Mouse (Mus musculus): ENCODE measurements around the gene Ahnak. TPM values are rescaled to one million over a fixed set of nuclear protein-coding genes. Genes with fewer than 3 reads are reported as not detected.
"Not testable (repeated sequence)": the region's sequence is repeated elsewhere in the genome, so short reads cannot be mapped to it uniquely, and the experiment has no call there.

Gene Ahnak
- polyA plus RNA-seq, 1 experiment from 2014 or later: 103 TPM

GRCm38 (mm10) chr19:9122390-9122789, 133.3 kb downstream of the Ahnak start:
- TF ChIP-seq EP300 (optimal IDR thresholded peaks at IDR 0.05): no peak
- no peak for TF ChIP-seq CTCF (IDR thresholded peaks at IDR 0.05; ENCODE audit: low read depth)
- no peak overlapping the region for H3K4me3 ChIP-seq (ENCODE audit: low read depth, low read length)
- no peaks in the 10 kb centered on the region for H3K27me3 ChIP-seq (ENCODE audit: control insufficient read depth, insufficient read depth, low read length)
- no peak overlapping the region for H3K27ac ChIP-seq (replicated peaks)
- H3K9ac ChIP-seq (ENCODE audit: low read length): no peak overlapping the region
- ATAC-seq (ENCODE audit: low FRiP score, low TSS enrichment) (no peak), DNase-seq (ENCODE audit: low spot score) (no peak)
- no peak overlapping the region for H3K4me2 ChIP-seq (replicated peaks; ENCODE audit: low read depth)
- no peaks in the 10 kb centered on the region for H3K36me3 ChIP-seq (ENCODE audit: control insufficient read depth, insufficient read depth, low read length)
- no peaks in the 10 kb centered on the region for H3K9me3 ChIP-seq (ENCODE audit: control insufficient read depth, low read length)
- WGBS: 88% methylated on average over 1 of the region's 1 CpGs
- H3K4me1 ChIP-seq (replicated peaks; ENCODE audit: control insufficient read depth, insufficient read depth): no peaks in the 10 kb centered on the region

GRCm38 (mm10) chr19:9123986-9124385, 134.9 kb downstream of the Ahnak start:
- H3K27ac ChIP-seq (replicated peaks); DNase-seq (ENCODE audit: low spot score); H3K9me3 ChIP-seq (ENCODE audit: control insufficient read depth, low read length); ATAC-seq (ENCODE audit: low FRiP score, low TSS enrichment); H3K36me3 ChIP-seq (ENCODE audit: control insufficient read depth, insufficient read depth, low read length); H3K9ac ChIP-seq (ENCODE audit: low read length); H3K27me3 ChIP-seq (ENCODE audit: control insufficient read depth, insufficient read depth, low read length); H3K4me2 ChIP-seq (replicated peaks; ENCODE audit: low read depth); H3K4me1 ChIP-seq (replicated peaks; ENCODE audit: control insufficient read depth, insufficient read depth); H3K4me3 ChIP-seq (ENCODE audit: low read depth, low read length): not testable (repeated sequence)
- 93% methylated on average over 2 of the region's 2 CpGs for WGBS

Other genes with a start within 250 kb of the Ahnak start
- gene 1700092M07Rik, start 248.6 kb upstream of the Ahnak start, polyA plus RNA-seq (2015; fragmentation: Nextera tagmentation; extraction: Ambion mirVana): 0.59 and 0.62 TPM in 2 replicates
- gene Stx5a, start 247.9 kb upstream of the Ahnak start, polyA plus RNA-seq (2015; fragmentation: Nextera tagmentation; extraction: Ambion mirVana): 81.9 and 82.2 TPM in 2 replicates
- gene Nxf1, start 232.2 kb upstream of the Ahnak start, polyA plus RNA-seq (2015; fragmentation: Nextera tagmentation; extraction: Ambion mirVana): 57.5 and 61.6 TPM in 2 replicates
- gene Tmem223, start 218.3 kb upstream of the Ahnak start, polyA plus RNA-seq (2015; fragmentation: Nextera tagmentation; extraction: Ambion mirVana): 114 and 117 TPM in 2 replicates
- gene Tmem179b, start 214.8 kb upstream of the Ahnak start, polyA plus RNA-seq (2015; fragmentation: Nextera tagmentation; extraction: Ambion mirVana): 95.2 and 98.4 TPM in 2 replicates
- gene Taf6l, start 202.9 kb upstream of the Ahnak start, polyA plus RNA-seq (2015; fragmentation: Nextera tagmentation; extraction: Ambion mirVana): 9.7 and 10.5 TPM in 2 replicates
- gene Polr2g, start 190.7 kb upstream of the Ahnak start, polyA plus RNA-seq (2015; fragmentation: Nextera tagmentation; extraction: Ambion mirVana): 103 and 108 TPM in 2 replicates
- 2.3 TPM in 2 replicates for gene Zbtb3, start 186.7 kb upstream of the Ahnak start, polyA plus RNA-seq (2015; fragmentation: Nextera tagmentation; extraction: Ambion mirVana)
- gene Ttc9c, start 170.0 kb upstream of the Ahnak start, polyA plus RNA-seq (2015; fragmentation: Nextera tagmentation; extraction: Ambion mirVana): 20.8 and 23.1 TPM in 2 replicates
- gene Hnrnpul2, start 169.3 kb upstream of the Ahnak start, polyA plus RNA-seq (2015; fragmentation: Nextera tagmentation; extraction: Ambion mirVana): 3.6 and 3.9 TPM in 2 replicates
- not detected in 2 replicates for gene AC129217.1, start 159.5 kb upstream of the Ahnak start, polyA plus RNA-seq (2015; fragmentation: Nextera tagmentation; extraction: Ambion mirVana)
- 75.9 and 79.4 TPM in 2 replicates for gene Bscl2, start 151.8 kb upstream of the Ahnak start, polyA plus RNA-seq (2015; fragmentation: Nextera tagmentation; extraction: Ambion mirVana)
- 7.7 and 8.6 TPM in 2 replicates for gene Gng3, start 150.1 kb upstream of the Ahnak start, polyA plus RNA-seq (2015; fragmentation: Nextera tagmentation; extraction: Ambion mirVana)
- gene Lrrn4cl, start 138.5 kb upstream of the Ahnak start, polyA plus RNA-seq (2015; fragmentation: Nextera tagmentation; extraction: Ambion mirVana): 2.3 and 2.6 TPM in 2 replicates
- 195 TPM in 2 replicates for gene Ubxn1, start 117.8 kb upstream of the Ahnak start, polyA plus RNA-seq (2015; fragmentation: Nextera tagmentation; extraction: Ambion mirVana)
- gene Uqcc3, start 108.4 kb upstream of the Ahnak start, polyA plus RNA-seq (2015; fragmentation: Nextera tagmentation; extraction: Ambion mirVana): 81.2 and 85.2 TPM in 2 replicates
- gene Lbhd1, start 105.6 kb upstream of the Ahnak start, polyA plus RNA-seq (2015; fragmentation: Nextera tagmentation; extraction: Ambion mirVana): 47.2 and 47.8 TPM in 2 replicates
- gene Gm49403, start 105.4 kb upstream of the Ahnak start, polyA plus RNA-seq (2015; fragmentation: Nextera tagmentation; extraction: Ambion mirVana): not detected in 2 replicates
- gene 1810009A15Rik, start 100.4 kb upstream of the Ahnak start, polyA plus RNA-seq (2015; fragmentation: Nextera tagmentation; extraction: Ambion mirVana): 48.2 and 49.9 TPM in 2 replicates
- gene Gm49416, start 100.4 kb upstream of the Ahnak start, polyA plus RNA-seq (2015; fragmentation: Nextera tagmentation; extraction: Ambion mirVana): not detected in 2 replicates
- 19.1 and 19.5 TPM in 2 replicates for gene Ints5, start 96.3 kb upstream of the Ahnak start, polyA plus RNA-seq (2015; fragmentation: Nextera tagmentation; extraction: Ambion mirVana)
- 32.3 and 33.3 TPM in 2 replicates for gene Ganab, start 91.2 kb upstream of the Ahnak start, polyA plus RNA-seq (2015; fragmentation: Nextera tagmentation; extraction: Ambion mirVana)
- gene B3gat3, start 68.9 kb upstream of the Ahnak start, polyA plus RNA-seq (2015; fragmentation: Nextera tagmentation; extraction: Ambion mirVana): 24.7 and 26.1 TPM in 2 replicates
- gene Rom1, start 59.9 kb upstream of the Ahnak start, polyA plus RNA-seq (2015; fragmentation: Nextera tagmentation; extraction: Ambion mirVana): 3.0 and 3.6 TPM in 2 replicates
- gene Eml3, start 59.7 kb upstream of the Ahnak start, polyA plus RNA-seq (2015; fragmentation: Nextera tagmentation; extraction: Ambion mirVana): 24.6 and 26.6 TPM in 2 replicates
- 68.0 and 69.3 TPM in 2 replicates for gene Mta2, start 47.4 kb upstream of the Ahnak start, polyA plus RNA-seq (2015; fragmentation: Nextera tagmentation; extraction: Ambion mirVana)
- gene Tut1, start 35.4 kb upstream of the Ahnak start, polyA plus RNA-seq (2015; fragmentation: Nextera tagmentation; extraction: Ambion mirVana): 14.9 and 15.8 TPM in 2 replicates
- gene Eef1g, start 22.2 kb upstream of the Ahnak start, polyA plus RNA-seq (2015; fragmentation: Nextera tagmentation; extraction: Ambion mirVana): 240 and 247 TPM in 2 replicates
- gene Scgb1a1, start 98.7 kb downstream of the Ahnak start, polyA plus RNA-seq (2015; fragmentation: Nextera tagmentation; extraction: Ambion mirVana): 10.8 and 12.6 TPM in 2 replicates
- 6.9 and 7.5 TPM in 2 replicates for gene Asrgl1, start 146.4 kb downstream of the Ahnak start, polyA plus RNA-seq (2015; fragmentation: Nextera tagmentation; extraction: Ambion mirVana)